Mouse (Mus musculus): Measurements from ENCODE around the gene Entpd6.
A peak's percentile ranks its signal among the peaks of the same experiment; 100 is the strongest.

Entpd6 gene

DNA sequence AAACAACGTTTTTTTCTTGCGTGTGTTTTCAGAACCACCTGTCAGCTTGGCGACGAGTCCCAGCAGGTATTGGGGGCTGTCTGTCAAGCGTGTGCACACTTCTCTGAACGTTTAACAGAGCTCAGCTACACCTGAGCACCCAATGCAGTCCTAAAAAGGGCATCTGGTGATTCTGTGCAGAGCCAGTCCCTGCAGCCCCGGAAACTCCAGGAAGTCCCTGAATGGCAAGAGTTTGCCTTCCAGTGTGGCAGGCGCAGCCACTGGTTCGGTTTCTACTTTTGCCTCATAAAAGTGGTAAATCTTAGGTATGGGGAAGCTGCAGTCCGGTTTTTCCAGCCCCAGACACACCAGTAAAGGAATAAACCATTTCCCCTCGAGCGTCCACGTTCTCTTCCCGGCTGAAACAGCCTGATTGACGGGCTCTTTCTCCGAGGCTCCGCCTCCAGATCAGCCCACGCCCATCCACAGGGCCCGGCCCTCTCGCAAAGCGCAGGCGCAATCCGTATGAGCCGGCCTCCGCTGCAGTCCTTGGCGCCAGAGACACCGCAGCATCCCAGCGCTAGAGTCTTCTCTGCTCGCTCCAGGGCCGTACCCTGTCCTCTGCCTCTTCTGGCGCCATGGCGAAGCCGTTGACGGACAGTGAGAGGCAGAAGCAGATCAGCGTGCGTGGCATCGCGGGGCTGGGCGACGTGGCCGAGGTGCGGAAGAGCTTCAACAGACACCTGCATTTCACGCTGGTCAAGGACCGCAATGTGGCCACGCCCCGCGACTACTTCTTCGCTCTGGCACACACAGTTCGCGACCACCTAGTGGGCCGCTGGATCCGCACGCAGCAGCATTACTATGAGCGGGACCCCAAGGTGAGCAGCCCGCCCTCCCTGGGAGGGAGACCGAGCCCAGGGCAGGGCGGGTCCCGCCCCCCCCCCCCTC lies 37.7 kb downstream of the Entpd6 start, which contains the start of gene Pygb:
Pygb (plus strand) TSS at position 485 of the 930 bp plus-strand sequence.
- DNase-seq (ENCODE audit: low spot score in 2 of 2) = peak; percentile 60 to 76

DNA sequence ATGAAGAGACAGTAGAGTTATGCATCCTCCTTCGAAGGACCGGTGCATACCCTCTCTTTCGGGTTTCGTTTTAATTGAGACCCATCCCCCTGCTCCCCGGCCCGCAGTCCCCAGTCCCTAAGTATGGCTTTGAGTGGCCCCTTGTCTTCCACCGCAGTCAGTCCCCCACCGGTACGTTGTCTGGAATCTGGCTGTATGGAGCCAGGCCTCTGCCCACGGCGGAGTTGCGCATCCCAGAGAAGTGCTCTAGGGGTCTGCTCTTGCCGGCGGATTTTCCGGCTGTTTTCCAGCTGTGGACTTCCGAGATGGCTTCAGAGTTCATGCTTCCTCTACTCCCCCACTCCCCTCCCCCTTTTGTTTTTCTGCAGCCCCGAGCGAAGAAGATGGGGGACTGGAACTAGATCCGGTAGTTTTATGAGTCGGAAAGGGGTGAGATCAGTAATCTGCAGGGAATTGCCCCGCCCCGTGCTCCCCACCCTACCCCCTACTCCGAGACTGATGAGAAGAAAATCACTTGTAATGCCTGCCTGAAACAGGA lies 38.5 kb downstream of the Entpd6 start:
- no peak for DNase-seq (ENCODE audit: low spot score in 2 of 2)

DNA sequence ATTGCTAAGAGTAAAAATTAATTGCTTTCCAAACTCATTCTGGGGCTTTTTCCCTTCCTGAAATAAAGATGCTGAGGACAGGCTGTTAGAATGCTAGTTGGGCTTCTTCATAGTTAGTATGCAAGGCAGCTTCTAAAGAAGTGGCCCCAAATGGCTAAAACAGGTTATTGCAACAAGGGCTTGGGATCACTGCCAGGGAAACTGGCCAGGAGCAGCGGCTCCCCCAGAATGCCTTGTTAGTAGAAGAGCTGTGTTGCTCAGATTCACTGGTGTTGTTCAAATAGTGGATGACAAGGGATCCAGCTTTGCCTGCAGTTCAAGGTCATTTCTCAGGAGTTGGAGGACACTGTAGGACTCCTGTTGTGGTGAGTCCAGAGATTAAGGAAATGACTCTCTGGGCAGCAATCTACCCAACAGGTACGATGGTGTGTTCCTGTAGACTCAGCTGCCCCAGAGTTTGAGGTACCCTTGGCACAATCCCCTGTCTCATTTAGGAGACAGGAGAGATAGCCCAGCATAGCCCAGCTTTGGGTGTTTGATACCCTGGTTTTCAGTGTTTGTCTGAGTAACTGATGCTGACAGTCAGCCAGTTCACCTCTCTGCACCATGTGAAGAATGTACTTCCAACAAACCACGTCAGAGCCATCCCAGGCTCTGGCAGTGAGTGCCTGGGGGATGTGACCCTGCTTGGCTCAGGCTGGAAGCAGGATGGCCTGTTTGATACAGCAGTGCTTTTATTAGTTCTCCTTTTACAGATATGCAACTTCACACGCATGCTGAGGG lies 40.1 kb downstream of the Entpd6 start:
- peak; percentile 58 to 76 for DNase-seq (ENCODE audit: low spot score in 2 of 2)

DNA sequence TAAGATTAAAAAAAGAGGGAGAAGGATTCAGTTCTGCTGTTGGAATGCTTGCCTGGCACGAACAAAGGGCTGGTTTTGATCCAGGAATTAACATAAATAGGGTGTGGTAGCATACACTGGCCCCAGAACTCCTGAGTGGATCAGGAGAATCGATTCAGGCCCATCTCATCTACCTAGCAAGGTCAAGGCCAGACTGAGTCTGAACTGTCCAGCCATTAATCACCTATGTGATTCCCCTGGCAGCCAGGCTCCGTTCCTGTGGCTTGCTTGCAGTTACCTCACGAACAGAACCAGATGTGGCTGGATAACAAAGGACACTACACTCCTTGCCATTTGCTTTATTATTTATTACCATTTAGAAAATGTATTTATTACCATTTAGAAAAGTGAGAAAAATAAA lies 44.5 kb downstream of the Entpd6 start:
- DNase-seq (ENCODE audit: low spot score in 2 of 2) = no peak

- no peak for DNase-seq (ENCODE audit: low spot score in 2 of 2)
These were observed 49.2 kb downstream of the Entpd6 start for GRCm38 (mm10) chr2:150798084-150798483.

DNA sequence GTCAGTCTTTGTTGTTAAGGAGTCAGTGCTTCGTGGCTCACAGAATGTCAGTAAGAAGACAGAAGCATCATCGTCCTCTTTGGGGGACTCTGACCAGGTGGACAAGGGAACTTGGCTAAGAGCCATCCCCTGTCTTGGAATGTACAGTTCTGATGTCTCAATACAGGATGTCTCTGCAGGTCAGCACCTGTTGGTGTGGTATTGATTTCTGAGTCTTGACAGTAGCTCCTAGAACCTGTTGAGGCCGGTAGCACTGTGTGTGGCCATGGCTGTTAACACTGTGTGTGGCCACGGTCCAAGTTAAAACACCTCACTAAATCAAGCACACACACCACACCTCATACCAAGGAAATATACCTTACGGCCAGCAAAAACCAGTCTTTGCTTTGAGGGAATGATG lies 51.8 kb downstream of the Entpd6 start:
- no peak for DNase-seq (ENCODE audit: low spot score in 2 of 2)

- DNase-seq (ENCODE audit: low spot score in 2 of 2) = no peak
These were observed 54.2 kb downstream of the Entpd6 start for GRCm38 (mm10) chr2:150803035-150803434.

GRCm38 (mm10) chr2:150808381-150808780 lies 59.5 kb downstream of the Entpd6 start:
- DNase-seq (ENCODE audit: low spot score in 2 of 2) = no peak

- DNase-seq (ENCODE audit: low spot score in 2 of 2) = no peak
These were observed 60.0 kb downstream of the Entpd6 start for GRCm38 (mm10) chr2:150808812-150809211.

DNA sequence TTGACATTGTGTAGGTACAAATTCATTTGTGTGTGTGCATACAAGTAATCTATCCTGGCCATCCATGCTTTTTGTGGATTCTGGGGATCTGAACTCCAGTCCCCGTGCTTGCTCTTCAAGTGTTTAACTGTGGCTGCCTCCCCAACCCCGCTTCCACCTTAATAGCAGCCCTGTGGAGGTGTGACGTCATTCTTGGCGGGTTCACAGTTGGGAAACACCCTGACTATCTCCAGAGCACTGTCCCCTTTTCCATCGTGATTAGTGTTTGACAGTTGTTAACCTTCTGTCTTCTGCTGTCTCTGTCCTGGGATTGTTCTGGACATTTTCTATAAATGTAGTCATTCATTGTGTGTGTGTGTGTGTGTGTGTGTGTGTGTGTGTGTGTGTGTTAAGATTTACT lies 61.8 kb downstream of the Entpd6 start:
- no peak for DNase-seq (ENCODE audit: low spot score in 2 of 2)

- no peak for DNase-seq (ENCODE audit: low spot score in 2 of 2)
These were observed 64.0 kb downstream of the Entpd6 start for GRCm38 (mm10) chr2:150812816-150813215.

- DNase-seq (ENCODE audit: low spot score in 2 of 2) = peak in 1 of 2 experiments; percentile 24
These were observed 68.0 kb downstream of the Entpd6 start for GRCm38 (mm10) chr2:150816676-150817402.

DNA sequence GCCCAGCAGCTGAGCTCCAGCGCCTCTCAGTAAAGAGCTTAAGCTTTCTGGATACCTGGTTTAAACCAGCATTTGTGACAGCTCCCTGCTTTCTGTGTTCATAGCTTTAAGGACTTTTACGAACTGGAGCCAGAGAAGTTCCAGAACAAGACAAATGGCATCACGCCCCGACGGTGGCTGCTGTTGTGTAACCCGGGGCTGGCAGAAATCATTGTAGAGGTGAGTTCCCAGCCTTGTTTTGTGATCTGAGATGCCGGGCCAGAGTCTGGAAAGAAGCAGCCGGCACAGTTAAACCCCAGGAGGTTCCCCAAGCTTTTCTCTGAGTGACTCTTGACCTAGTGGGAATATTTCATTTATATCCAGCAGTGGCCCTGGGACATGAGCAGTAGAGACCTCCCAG lies 69.9 kb downstream of the Entpd6 start:
- no peak for DNase-seq (ENCODE audit: low spot score in 2 of 2)

DNA sequence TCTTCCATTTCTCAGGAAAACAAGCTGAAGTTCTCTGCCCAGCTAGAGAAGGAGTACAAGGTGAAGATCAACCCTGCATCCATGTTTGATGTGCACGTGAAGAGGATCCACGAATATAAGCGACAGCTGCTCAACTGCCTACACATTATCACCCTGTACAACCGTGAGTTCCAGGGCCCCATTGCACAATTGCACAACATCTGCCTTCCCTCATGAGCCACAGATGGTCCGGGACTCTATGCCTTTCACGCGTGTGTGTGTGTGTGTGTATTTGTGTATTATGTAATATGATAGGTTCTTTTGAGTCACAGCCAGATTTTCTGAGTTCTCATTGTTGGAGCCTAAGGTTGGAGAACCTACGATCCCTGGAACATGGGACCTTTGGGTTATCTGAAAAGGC lies 71.9 kb downstream of the Entpd6 start:
- no peak for DNase-seq (ENCODE audit: low spot score in 2 of 2)
